Mouse (Mus musculus): Measurements from ENCODE around the gene Mgrn1.
A peak's percentile ranks its signal among the peaks of the same experiment; 100 is the strongest.

Gene Mgrn1

GRCm38 (mm10) chr16:4885760-4886689 lies at the start of gene Mgrn1:
Mgrn1 (plus strand) TSS chr16:4886249.
- DNase-seq (ENCODE audit: extremely low spot score, low read depth, low spot score): peak; percentile 87

- DNase-seq (ENCODE audit: extremely low spot score, low read depth, low spot score): no peak
Observed at GRCm38 (mm10) chr16:4837631-4838030, 48.4 kb upstream of the Mgrn1 start.

DNA sequence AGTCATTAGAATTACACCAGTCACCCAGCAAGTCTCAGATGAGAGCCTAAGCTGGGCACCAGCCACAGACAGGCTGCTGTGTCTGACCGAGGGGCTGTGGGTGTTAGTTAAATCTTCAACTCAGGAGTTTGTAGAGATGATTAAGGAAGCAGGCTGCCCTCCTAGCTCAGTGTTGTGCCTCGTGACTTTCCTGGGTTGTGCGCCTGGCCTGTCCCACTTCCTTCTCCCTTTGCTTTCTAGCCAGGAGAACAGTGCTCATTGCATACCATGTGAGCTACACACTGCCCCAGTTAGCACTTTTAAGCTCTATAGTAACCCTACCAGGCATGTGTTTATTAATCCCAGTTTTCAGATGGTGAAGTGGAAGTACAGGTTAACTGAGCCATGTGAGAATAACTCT lies 46.5 kb upstream of the Mgrn1 start:
- no peak for DNase-seq (ENCODE audit: extremely low spot score, low read depth, low spot score)

GRCm38 (mm10) chr16:4840231-4840630 lies 45.8 kb upstream of the Mgrn1 start:
- DNase-seq (ENCODE audit: extremely low spot score, low read depth, low spot score): no peak

DNA sequence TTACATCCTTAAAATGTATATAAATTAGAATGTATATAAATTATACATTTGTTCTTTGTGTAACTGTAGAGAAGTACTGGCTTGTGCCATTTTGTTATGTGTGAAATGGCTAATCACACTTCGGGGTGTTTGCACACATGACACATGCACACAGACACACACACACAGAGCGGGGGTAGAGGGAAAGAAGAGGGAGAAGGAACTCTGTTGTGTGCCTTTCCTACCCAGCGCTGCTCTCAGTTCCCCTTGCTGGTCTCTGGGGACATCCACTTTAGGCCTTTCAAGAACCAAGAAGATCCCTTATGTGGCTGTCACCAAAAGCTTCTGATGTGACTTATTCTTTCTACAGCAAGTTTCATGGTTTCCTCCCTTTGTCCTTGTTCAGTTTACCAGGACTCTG lies 39.0 kb upstream of the Mgrn1 start:
- DNase-seq (ENCODE audit: extremely low spot score, low read depth, low spot score): no peak

DNA sequence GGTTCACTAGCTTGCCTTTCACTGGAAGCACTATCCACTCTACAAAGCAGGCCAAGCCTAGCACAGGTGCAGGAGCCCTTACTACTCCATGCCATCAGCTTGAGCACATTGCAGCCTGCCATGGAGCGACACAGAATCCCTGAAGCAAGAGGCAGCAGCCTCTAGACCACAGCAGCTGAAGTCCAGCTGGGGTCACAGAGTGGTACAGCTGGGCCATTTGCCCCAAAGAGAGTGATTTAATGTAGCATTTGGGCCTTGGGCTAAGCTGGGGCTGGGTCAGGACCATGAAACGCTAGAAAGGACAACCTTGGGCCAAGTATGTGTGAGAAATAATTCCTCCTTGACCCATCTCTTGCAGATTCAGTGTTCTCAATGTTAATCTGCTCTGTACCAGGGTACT lies 38.0 kb upstream of the Mgrn1 start:
- no peak for DNase-seq (ENCODE audit: extremely low spot score, low read depth, low spot score)

GRCm38 (mm10) chr16:4850361-4850760 lies 35.7 kb upstream of the Mgrn1 start:
- no peak for DNase-seq (ENCODE audit: extremely low spot score, low read depth, low spot score)

DNA sequence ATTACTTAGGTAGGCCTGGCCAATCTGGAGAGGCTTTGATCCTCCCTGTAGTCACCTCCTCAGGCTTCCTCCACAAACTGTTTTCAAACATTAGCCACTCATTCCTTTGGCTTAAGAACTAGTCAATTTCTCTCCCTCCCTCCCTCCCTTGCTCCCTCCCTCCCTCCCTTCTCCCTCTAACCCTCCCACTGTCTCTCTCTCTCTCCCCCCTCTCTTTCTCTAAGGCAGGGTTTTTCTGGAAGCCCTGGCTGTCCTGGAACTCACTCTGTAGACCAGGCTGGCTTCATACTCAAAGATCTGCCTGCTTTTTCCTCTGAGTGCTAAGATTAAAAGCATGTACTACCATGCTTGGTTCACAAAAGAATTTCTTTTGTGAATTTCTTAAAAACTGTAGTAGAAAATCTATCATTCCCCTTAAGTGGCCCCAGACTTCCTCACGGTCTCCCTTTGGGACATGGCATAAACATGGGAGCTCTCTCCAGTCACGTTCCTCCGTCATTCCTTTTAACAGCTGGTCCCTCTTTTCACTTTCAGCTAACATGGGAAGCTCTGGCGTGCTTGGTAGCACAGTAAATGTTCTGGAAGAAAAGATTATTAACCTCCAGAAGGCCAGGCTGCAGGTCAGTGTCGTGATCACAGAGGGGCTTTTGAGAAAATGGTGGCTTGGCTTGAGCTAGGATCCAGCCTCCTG lies 35.0 kb upstream of the Mgrn1 start:
- no peak for DNase-seq (ENCODE audit: extremely low spot score, low read depth, low spot score)

GRCm38 (mm10) chr16:4855046-4855650 lies 30.9 kb upstream of the Mgrn1 start:
- no peak for DNase-seq (ENCODE audit: extremely low spot score, low read depth, low spot score)

DNA sequence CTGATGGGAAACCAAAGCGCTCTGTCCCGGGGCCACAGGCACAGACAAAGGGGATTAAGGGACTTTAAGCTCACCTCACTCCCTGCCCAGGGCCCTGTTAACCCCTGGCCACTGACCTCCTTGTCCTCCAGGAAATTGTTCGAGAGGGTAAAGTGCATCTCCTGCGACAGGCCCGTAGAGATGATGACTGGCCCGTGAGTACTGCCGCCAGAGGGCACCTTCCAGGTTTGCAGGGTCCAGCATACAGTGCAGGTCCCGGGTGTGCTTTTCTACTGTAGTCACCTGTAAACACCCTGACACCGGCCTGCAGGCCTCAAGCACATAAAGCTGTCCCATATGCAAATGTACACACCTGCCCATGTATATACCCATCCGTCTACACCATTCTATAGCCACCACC lies 24.7 kb upstream of the Mgrn1 start:
- DNase-seq (ENCODE audit: extremely low spot score, low read depth, low spot score): no peak

DNA sequence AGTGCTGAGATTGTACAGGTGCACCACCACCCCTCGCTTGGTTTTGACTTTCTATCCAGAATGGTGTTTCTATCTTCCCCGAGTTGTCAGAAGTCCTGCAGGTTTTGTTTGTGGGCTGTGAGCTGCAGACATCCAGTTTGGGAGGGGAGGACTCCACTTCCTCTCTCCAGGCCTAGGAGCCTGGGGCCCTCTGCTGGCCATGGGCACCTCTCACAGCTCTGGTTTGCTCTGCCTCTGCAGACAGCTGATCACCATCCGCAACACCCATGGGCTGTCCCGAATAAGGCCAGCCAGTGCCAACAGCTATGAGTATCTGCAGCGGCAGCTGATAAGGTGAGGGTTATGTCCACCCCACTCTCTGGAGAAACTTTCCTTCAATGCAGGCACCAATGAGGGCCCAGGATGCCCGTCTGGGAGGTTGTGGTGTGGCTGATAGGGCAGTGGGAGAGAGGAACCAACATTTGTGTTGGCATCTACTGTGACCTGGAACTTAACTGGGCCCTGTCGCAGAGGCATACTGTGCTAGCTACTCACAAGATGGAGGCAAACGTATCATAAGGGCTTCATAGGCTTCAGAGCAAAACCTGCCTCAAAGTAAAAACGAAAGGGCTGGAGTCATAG lies 23.1 kb upstream of the Mgrn1 start:
- DNase-seq (ENCODE audit: extremely low spot score, low read depth, low spot score): no peak

GRCm38 (mm10) chr16:4863742-4864141 lies 22.3 kb upstream of the Mgrn1 start:
- no peak for DNase-seq (ENCODE audit: extremely low spot score, low read depth, low spot score)

DNA sequence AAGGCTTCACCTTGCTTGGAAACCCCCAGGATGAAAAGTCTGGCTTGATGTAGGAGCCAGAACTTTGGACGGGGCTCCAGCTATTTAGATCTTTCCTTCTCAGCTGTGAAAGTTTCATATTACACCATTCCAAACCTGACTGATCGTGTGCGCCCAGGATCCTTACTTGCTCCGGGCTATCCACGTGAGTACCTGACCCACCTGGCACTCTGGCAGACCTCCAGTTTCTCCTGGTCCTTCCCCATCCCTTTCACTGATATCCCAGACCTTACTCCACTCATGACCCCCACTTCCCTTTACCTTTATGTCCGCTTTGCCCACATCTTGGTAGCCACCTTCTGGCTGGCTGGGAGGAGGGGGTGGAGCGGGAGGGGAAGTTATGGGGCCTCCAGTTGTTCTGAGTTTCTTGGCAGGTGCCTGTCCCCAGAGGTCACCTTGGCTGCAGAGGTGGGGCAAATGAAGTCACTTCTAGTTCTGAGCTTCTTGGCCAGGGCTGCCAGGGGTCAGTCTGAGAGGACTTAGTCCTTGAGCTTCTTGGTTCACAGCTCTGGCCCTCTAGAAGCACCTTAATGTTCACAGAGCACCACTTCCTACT lies 19.9 kb upstream of the Mgrn1 start:
- no peak for DNase-seq (ENCODE audit: extremely low spot score, low read depth, low spot score)

DNA sequence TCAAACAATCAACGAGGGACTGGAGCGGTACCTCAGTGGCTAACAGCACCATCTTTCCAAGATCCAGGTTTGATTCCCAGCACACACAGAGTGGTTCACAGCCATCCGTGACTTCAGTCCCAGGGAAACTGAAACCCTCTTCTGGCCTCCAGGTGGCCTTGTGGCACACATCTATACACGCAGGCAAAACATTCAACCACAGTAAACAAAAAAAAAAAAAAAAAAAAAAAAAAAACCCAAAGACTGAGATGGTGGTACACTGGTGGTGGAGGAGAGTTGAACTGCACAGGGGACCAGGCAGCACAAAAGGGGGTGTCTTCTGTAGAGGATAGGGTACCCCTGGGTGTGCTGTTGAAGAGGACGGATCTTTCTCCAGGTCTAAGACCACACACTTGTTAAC lies 15.6 kb upstream of the Mgrn1 start:
- DNase-seq (ENCODE audit: extremely low spot score, low read depth, low spot score): no peak

- no peak for DNase-seq (ENCODE audit: extremely low spot score, low read depth, low spot score)
Observed at GRCm38 (mm10) chr16:4871926-4872325, 14.1 kb upstream of the Mgrn1 start.

- no peak for DNase-seq (ENCODE audit: extremely low spot score, low read depth, low spot score)
Observed at GRCm38 (mm10) chr16:4875198-4876032, 10.6 kb upstream of the Mgrn1 start.

- DNase-seq (ENCODE audit: extremely low spot score, low read depth, low spot score): no peak
Observed at GRCm38 (mm10) chr16:4876033-4876680, 9.9 kb upstream of the Mgrn1 start.

DNA sequence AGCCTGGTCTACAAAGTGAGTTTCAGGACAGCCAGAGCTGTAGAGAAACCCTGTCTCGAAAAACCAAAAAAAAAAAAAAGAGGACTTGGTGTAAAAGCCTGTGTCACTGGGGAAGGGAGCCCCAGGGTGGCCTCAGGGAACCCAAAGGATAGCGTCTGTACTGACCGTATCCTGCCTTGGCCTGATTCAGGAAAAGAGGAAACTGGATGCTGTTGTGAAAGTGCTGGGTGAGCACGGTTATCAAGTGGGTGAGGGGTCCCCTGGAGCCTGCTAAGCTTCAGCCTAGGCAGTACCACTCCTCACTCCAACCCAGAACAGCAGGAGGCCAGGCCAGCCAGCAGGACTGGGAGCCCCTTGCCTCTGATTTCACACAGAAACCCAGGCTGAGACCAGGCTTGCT lies 8.9 kb upstream of the Mgrn1 start:
- no peak for DNase-seq (ENCODE audit: extremely low spot score, low read depth, low spot score)

DNA sequence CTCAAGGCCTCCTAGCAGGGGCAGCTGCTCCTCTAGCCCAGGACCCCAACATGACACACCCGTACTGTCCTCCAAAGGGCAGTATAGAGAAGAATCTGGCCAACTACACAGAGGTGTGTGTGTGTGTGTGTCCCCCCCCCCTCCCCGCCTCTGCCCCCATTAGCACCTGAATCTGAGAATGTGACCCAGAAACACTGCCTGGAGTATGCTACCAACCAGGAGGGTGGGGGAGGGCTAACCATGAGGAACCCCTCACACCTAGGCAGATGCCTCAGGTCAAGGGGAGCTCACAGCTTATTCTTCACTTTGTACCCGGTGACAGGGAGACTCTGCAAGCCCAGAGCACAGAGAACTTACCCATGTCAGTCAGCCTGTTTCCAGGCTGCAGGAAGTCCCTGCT lies 8.3 kb upstream of the Mgrn1 start:
- no peak for DNase-seq (ENCODE audit: extremely low spot score, low read depth, low spot score)

Data from hindlimb bud, embryonic 11.5 days (tissue).